Mouse (Mus musculus) olfactory bulb, adult 2 months (tissue): ENCODE results near the gene Tnni3k.

ENCODE experiments used
- CTCF ChIP-seq: fragments of 200-500 bp; IDR thresholded peaks from 2 replicates; pipeline ENCODE4 v1.5.1; 2012; ENCODE audit warnings: low read depth, mild to moderate bottlenecking, low read length, moderate library complexity; ENCODE audit not compliant: insufficient read depth
- POLR2A ChIP-seq: fragments of 200-500 bp; IDR thresholded peaks from 2 replicates; pipeline ENCODE4 v1.6.1; 2012; ENCODE audit warnings: mild to moderate bottlenecking, low read depth, low read length, moderate library complexity; ENCODE audit not compliant: insufficient read depth

GRCm38 (mm10) chr3:154741496-154741895 lies 313.7 kb downstream of the Tnni3k start:
- TF ChIP-seq POLR2A, result no peak
- TF ChIP-seq CTCF, result no peak
